21 mouse cellular contexts compared by ENCODE assay signal in genomic region chr1:136541618-136542376, GRCm38 (mm10).
DNase-seq lines count a peak whose midpoint lies in the region; ATAC-seq and TF ChIP-seq lines count a peak whose summit lies in the region.
"Had no signal": no experiment of that assay in that cellular context is flagged by ENCODE, and none has a peak within 500 bp of the region (broad histone marks: within the 10 kb centered on the region; RNA-seq: fewer than 3 reads in every experiment).

No protein-coding gene starts in this region.

- H3K4me2 ChIP-seq in lung, embryonic 14.5 days = no peak overlapping the region
- H3K4me2 ChIP-seq in liver, embryonic 13.5 days = no peak overlapping the region
- no peak overlapping the region for H3K4me2 ChIP-seq in forebrain, embryonic 15.5 days (replicated peaks)
- H3K4me2 ChIP-seq: embryonic facial prominence, embryonic 15.5 days; forebrain, embryonic 13.5 days; lung, embryonic 15.5 days had no signal

- ATAC-seq in lung, embryonic 14.5 days (ENCODE audit: insufficient read depth) = no peak
- peak; percentile 82 for ATAC-seq in liver, embryonic 13.5 days (ENCODE audit: low read depth)
- no peak for ATAC-seq in forebrain, embryonic 15.5 days (replicated peaks)
- ATAC-seq: forebrain, embryonic 13.5 days; midbrain, embryonic 16.5 days had no signal

- H3K27me3 ChIP-seq in lung, embryonic 14.5 days (ENCODE audit: insufficient read depth, low read length) = no peaks in the 10 kb centered on the region
- H3K27me3 ChIP-seq in liver, embryonic 13.5 days = no peaks in the 10 kb centered on the region
- no peaks in the 10 kb centered on the region for H3K27me3 ChIP-seq in forebrain, embryonic 15.5 days
- H3K27me3 ChIP-seq: embryonic facial prominence, embryonic 15.5 days; forebrain, embryonic 13.5 days; lung, embryonic 15.5 days had no signal

- DNase-seq in embryo, embryonic 10 days (ENCODE audit: low spot score) = peak; percentile 29
- no peak for DNase-seq in embryo, embryonic 9.5 days (ENCODE audit: extremely low spot score)
- no peak for DNase-seq in lung, embryonic 14.5 days
- no peak for DNase-seq in lung, postnatal 4 days
- DNase-seq in liver, embryonic 13.5 days = no peak
- DNase-seq in yolk sac, embryonic 10.5 days (ENCODE audit: low spot score) = peak; percentile 90
- DNase-seq in urinary bladder, postnatal 4 days (ENCODE audit: low spot score in 2 of 2) = no peak
- DNase-seq: gastrocnemius, adult 2 months; heart, adult 11 months; heart, postnatal 36 days; kidney, adult 11 months; kidney, postnatal 36 days; layer of hippocampus, postnatal 36 days; left cerebral cortex, postnatal 4 days; thymus, postnatal 4 days had no signal

- H3K4me3 ChIP-seq in lung, embryonic 14.5 days (ENCODE audit: low read depth, low read length) = no peak overlapping the region
- H3K4me3 ChIP-seq in liver, embryonic 13.5 days (replicated peaks) = no peak overlapping the region
- H3K4me3 ChIP-seq in forebrain, embryonic 15.5 days = no peak overlapping the region
- H3K4me3 ChIP-seq: embryonic facial prominence, embryonic 15.5 days; forebrain, embryonic 13.5 days; gastrocnemius, adult 2 months; lung, embryonic 15.5 days; megakaryocyte, embryonic 14.5 days had no signal

- WGBS in lung, embryonic 14.5 days = 44% methylated on average over 12 of the region's 12 CpGs
- 49% methylated on average over 12 of the region's 12 CpGs for WGBS in liver, embryonic 13.5 days (ENCODE audit: insufficient replicate concordance)
- 80% methylated on average over 12 of the region's 12 CpGs for WGBS in forebrain, embryonic 15.5 days

- peaks cover 4% of the 10 kb centered on the region; the same call in 1 of the 2 replicates for H3K36me3 ChIP-seq in lung, embryonic 14.5 days (ENCODE audit: insufficient read depth)
- H3K36me3 ChIP-seq in liver, embryonic 13.5 days = no peaks in the 10 kb centered on the region
- no peaks in the 10 kb centered on the region for H3K36me3 ChIP-seq in forebrain, embryonic 15.5 days
- H3K36me3 ChIP-seq: embryonic facial prominence, embryonic 15.5 days; lung, embryonic 15.5 days had no signal

- no peaks in the 10 kb centered on the region for H3K9me3 ChIP-seq in lung, embryonic 14.5 days (ENCODE audit: low read depth, low read length)
- no peaks in the 10 kb centered on the region for H3K9me3 ChIP-seq in liver, embryonic 13.5 days (replicated peaks)
- H3K9me3 ChIP-seq in forebrain, embryonic 15.5 days = no peaks in the 10 kb centered on the region
- H3K9me3 ChIP-seq: embryonic facial prominence, embryonic 15.5 days; forebrain, embryonic 13.5 days; lung, embryonic 15.5 days had no signal

- TF ChIP-seq CTCF in lung, embryonic 14.5 days (IDR thresholded peaks at IDR 0.05; ENCODE audit: low read depth) = no peak

- no peak overlapping the region; the same call in 1 of the 2 replicates for H3K9ac ChIP-seq in lung, embryonic 14.5 days
- no peak overlapping the region for H3K9ac ChIP-seq in liver, embryonic 13.5 days
- no peak overlapping the region for H3K9ac ChIP-seq in forebrain, embryonic 15.5 days (replicated peaks)
- H3K9ac ChIP-seq: embryonic facial prominence, embryonic 15.5 days; forebrain, embryonic 13.5 days; lung, embryonic 15.5 days had no signal

- peaks cover 9% of the 10 kb centered on the region for H3K4me1 ChIP-seq in lung, embryonic 14.5 days (ENCODE audit: insufficient read depth)
- peaks cover 15% of the 10 kb centered on the region for H3K4me1 ChIP-seq in liver, embryonic 13.5 days (replicated peaks)
- H3K4me1 ChIP-seq in forebrain, embryonic 15.5 days = no peaks in the 10 kb centered on the region
- H3K4me1 ChIP-seq: forebrain, embryonic 13.5 days; megakaryocyte, embryonic 14.5 days had no signal

- H3K27ac ChIP-seq in lung, embryonic 14.5 days (ENCODE audit: low read depth) = peak overlapping the region; percentile 1; the same call in 1 of the 2 replicates
- H3K27ac ChIP-seq in liver, embryonic 13.5 days = peak overlapping the region; percentile 71
- H3K27ac ChIP-seq in forebrain, embryonic 15.5 days (replicated peaks) = no peak overlapping the region
- H3K27ac ChIP-seq: forebrain, embryonic 13.5 days; lung, embryonic 15.5 days had no signal

Comparison
In these comparisons a context has a peak if more than half of its experiments do, and no peak if none do; other contexts are left out.
1. DNase-seq: peak in embryo, embryonic 10 days (single experiment) and yolk sac, embryonic 10.5 days (single experiment); none in embryo, embryonic 9.5 days (single experiment), lung, embryonic 14.5 days (single experiment), lung, postnatal 4 days (0 of 2), liver, embryonic 13.5 days (single experiment) and urinary bladder, postnatal 4 days (0 of 2).